8 mouse cellular contexts compared by ENCODE assay signal in the genomic region with DNA sequence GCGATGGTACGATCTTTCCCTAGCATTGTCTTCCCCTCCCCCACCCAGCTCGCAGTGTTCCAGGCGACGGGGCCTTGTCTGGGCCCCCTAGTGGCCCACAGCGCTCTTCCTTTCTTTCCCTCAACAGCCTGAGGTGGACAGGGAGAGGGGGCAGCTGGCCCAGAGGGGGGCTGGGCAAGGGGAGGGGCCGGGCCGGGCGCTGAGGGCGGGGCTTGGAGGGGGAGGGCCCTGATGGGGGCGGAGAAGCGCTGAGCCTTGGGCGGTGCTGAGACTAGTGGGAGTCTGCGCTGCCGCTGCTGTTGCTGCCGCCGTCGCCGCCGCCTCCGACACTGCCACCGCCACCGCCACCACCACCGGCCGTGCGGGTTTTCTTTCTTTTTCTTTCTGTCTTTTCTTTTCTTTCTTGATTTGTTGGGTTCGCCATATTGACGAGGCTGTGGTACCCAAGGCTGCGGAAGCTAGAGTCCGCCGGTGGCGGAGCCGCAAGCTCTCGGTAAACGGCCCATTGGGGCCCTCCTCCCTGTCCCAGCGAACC. TPM values are rescaled to one million over a fixed set of nuclear protein-coding genes. Genes with fewer than 3 reads are reported as not detected.
DNase-seq lines count a peak whose midpoint lies in the region; ATAC-seq lines count a peak whose summit lies in the region.

Gene Usp9x (plus strand): TSS at position 258 of the 535 bp plus-strand sequence.

- ATAC-seq in embryonic facial prominence, embryonic 12.5 days (ENCODE audit: insufficient number of reproducible peaks, insufficient read depth, low FRiP score, low TSS enrichment) = peak; percentile 94
- peak; percentile 93 for ATAC-seq in kidney, embryonic 14.5 days (ENCODE audit: low FRiP score, low TSS enrichment)
- peak; percentile 82 for ATAC-seq in liver, embryonic 15.5 days (ENCODE audit: insufficient read depth)
- ATAC-seq in neural tube, embryonic 12.5 days (ENCODE audit: low FRiP score, low read depth) = peak; percentile 94

- H3K36me3 ChIP-seq in embryonic facial prominence, embryonic 12.5 days = no peaks in the 10 kb centered on the region
- no peaks in the 10 kb centered on the region for H3K36me3 ChIP-seq in heart, embryonic 10.5 days
- H3K36me3 ChIP-seq in kidney, embryonic 14.5 days (ENCODE audit: control insufficient read depth, insufficient read depth, low read length) = no peaks in the 10 kb centered on the region
- H3K36me3 ChIP-seq in liver, embryonic 15.5 days (replicated peaks) = no peaks in the 10 kb centered on the region
- H3K36me3 ChIP-seq in neural tube, embryonic 12.5 days = no peaks in the 10 kb centered on the region

- H3K4me2 ChIP-seq in embryonic facial prominence, embryonic 12.5 days (replicated peaks) = peak within 1 kb of the TSS; percentile 41
- H3K4me2 ChIP-seq in kidney, embryonic 14.5 days (replicated peaks; ENCODE audit: low read depth, low read length) = peak within 1 kb of the TSS; percentile 38
- H3K4me2 ChIP-seq in liver, embryonic 15.5 days = peak within 1 kb of the TSS; percentile 78
- H3K4me2 ChIP-seq in neural tube, embryonic 12.5 days (replicated peaks) = peak within 1 kb of the TSS; percentile 58

- DNase-seq in 3T3-L1 (ENCODE audit: low read depth, low spot score) = peak; percentile 93
- peak; percentile 93 for DNase-seq in NIH3T3 (ENCODE audit: low read depth)
- peak; percentile 92 for DNase-seq in heart, embryonic 10.5 days (ENCODE audit: low spot score)
- DNase-seq in thymus, postnatal 14 days = peak; percentile 86

- peak within 1 kb of the TSS; percentile 94 for H3K27ac ChIP-seq in embryonic facial prominence, embryonic 12.5 days
- H3K27ac ChIP-seq in heart, embryonic 10.5 days = peak within 1 kb of the TSS; percentile 93
- peak within 1 kb of the TSS; percentile 93 for H3K27ac ChIP-seq in kidney, embryonic 14.5 days (ENCODE audit: low read depth, low read length)
- H3K27ac ChIP-seq in liver, embryonic 15.5 days (replicated peaks) = peak within 1 kb of the TSS; percentile 93
- H3K27ac ChIP-seq in neural tube, embryonic 12.5 days = peak within 1 kb of the TSS; percentile 87

- no peaks in the 10 kb centered on the region; the same call in 1 of the 2 replicates for H3K4me1 ChIP-seq in embryonic facial prominence, embryonic 12.5 days
- H3K4me1 ChIP-seq in heart, embryonic 10.5 days = no peaks in the 10 kb centered on the region
- no peaks in the 10 kb centered on the region for H3K4me1 ChIP-seq in kidney, embryonic 14.5 days (ENCODE audit: control insufficient read depth, insufficient read depth, low read length)
- peaks cover 3% of the 10 kb centered on the region; the same call in 1 of the 2 replicates for H3K4me1 ChIP-seq in liver, embryonic 15.5 days (replicated peaks)
- H3K4me1 ChIP-seq in neural tube, embryonic 12.5 days = no peaks in the 10 kb centered on the region

- peak within 1 kb of the TSS; percentile 81 for H3K9ac ChIP-seq in embryonic facial prominence, embryonic 12.5 days
- peak within 1 kb of the TSS; percentile 88 for H3K9ac ChIP-seq in kidney, embryonic 14.5 days (ENCODE audit: low read depth, low read length)
- peak within 1 kb of the TSS; percentile 84 for H3K9ac ChIP-seq in liver, embryonic 15.5 days
- peak within 1 kb of the TSS; percentile 84 for H3K9ac ChIP-seq in neural tube, embryonic 12.5 days

- H3K4me3 ChIP-seq in embryonic facial prominence, embryonic 12.5 days = peak within 1 kb of the TSS; percentile 70
- H3K4me3 ChIP-seq in heart, embryonic 10.5 days = peak within 1 kb of the TSS; percentile 76
- peak within 1 kb of the TSS; percentile 67 for H3K4me3 ChIP-seq in kidney, embryonic 14.5 days (ENCODE audit: low read length)
- H3K4me3 ChIP-seq in liver, embryonic 15.5 days (replicated peaks) = peak within 1 kb of the TSS; percentile 84
- peak within 1 kb of the TSS; percentile 76 for H3K4me3 ChIP-seq in neural tube, embryonic 12.5 days

- H3K9me3 ChIP-seq in embryonic facial prominence, embryonic 12.5 days = no peaks in the 10 kb centered on the region
- H3K9me3 ChIP-seq in heart, embryonic 10.5 days = no peaks in the 10 kb centered on the region
- H3K9me3 ChIP-seq in kidney, embryonic 14.5 days (ENCODE audit: control insufficient read depth, low read length) = no peaks in the 10 kb centered on the region
- no peaks in the 10 kb centered on the region for H3K9me3 ChIP-seq in liver, embryonic 15.5 days (replicated peaks)
- no peaks in the 10 kb centered on the region for H3K9me3 ChIP-seq in neural tube, embryonic 12.5 days

- 17% methylated on average over 34 of the region's 36 CpGs for WGBS in embryonic facial prominence, embryonic 12.5 days
- 7% methylated on average over 34 of the region's 36 CpGs for WGBS in heart, embryonic 10.5 days
- 20% methylated on average over 30 of the region's 36 CpGs for WGBS in kidney, embryonic 14.5 days
- WGBS in liver, embryonic 15.5 days (ENCODE audit: insufficient replicate concordance) = 12% methylated on average over 36 of the region's 36 CpGs
- WGBS in neural tube, embryonic 12.5 days = 14% methylated on average over 21 of the region's 36 CpGs

- H3K27me3 ChIP-seq in embryonic facial prominence, embryonic 12.5 days = peaks cover 16% of the 10 kb centered on the region
- peaks cover 30% of the 10 kb centered on the region; the same call in 1 of the 2 replicates for H3K27me3 ChIP-seq in heart, embryonic 10.5 days (ENCODE audit: insufficient read depth, poor library complexity, severe bottlenecking)
- no peaks in the 10 kb centered on the region for H3K27me3 ChIP-seq in kidney, embryonic 14.5 days (ENCODE audit: control insufficient read depth, insufficient read depth, low read length)
- H3K27me3 ChIP-seq in liver, embryonic 15.5 days = no peaks in the 10 kb centered on the region
- H3K27me3 ChIP-seq in neural tube, embryonic 12.5 days (replicated peaks) = no peaks in the 10 kb centered on the region

RNA-seq across cellular contexts. Expression of gene Usp9x, which starts in this region (rescaled TPM):
- 47.0 and 48.9 TPM in 2 replicates for polyA plus RNA-seq in embryonic facial prominence, embryonic 12.5 days (2016; fragmentation: Nextera tagmentation; extraction: Ambion mirVana)
- 33.4 and 38.0 TPM in 2 replicates for polyA plus RNA-seq in heart, embryonic 10.5 days (2016; fragmentation: Nextera tagmentation; extraction: Ambion mirVana)
- 32.5 and 68.9 TPM in 2 replicates for polyA plus RNA-seq in kidney, embryonic 14.5 days (2014; fragmentation: Nextera tagmentation; extraction: Ambion mirVana)
- 9.6 and 9.8 TPM in 2 replicates for polyA plus RNA-seq in liver, embryonic 15.5 days (2015; fragmentation: Nextera tagmentation; extraction: Ambion mirVana)
- 49.5 and 52.7 TPM in 2 replicates for polyA plus RNA-seq in neural tube, embryonic 12.5 days (2016; fragmentation: Nextera tagmentation; extraction: Ambion mirVana)

Comparison
In these comparisons a context has a peak if more than half of its experiments do, and no peak if none do; other contexts are left out.
1. Peak in every context shown above with its lines: DNase-seq, ATAC-seq, H3K4me3 ChIP-seq and H3K27ac ChIP-seq.